Mouse (Mus musculus) megakaryocyte, embryonic 14.5 days (primary cell): ENCODE data around the gene Cd101. TPM values are rescaled to one million over a fixed set of nuclear protein-coding genes. Genes with fewer than 3 reads are reported as not detected.

Source experiments
- H3K27me3 ChIP-seq: replicated peaks from 2 replicates; pipeline ENCODE3; 2012; ENCODE audit warnings: inconsistent platforms
- H3K36me3 ChIP-seq: replicated peaks from 2 replicates; pipeline ENCODE3; 2012; ENCODE audit warnings: low read length, inconsistent platforms, mixed read lengths
- H3K4me1 ChIP-seq: 2 replicates; pipeline ENCODE4 v1.6.1; 2012; ENCODE audit warnings: inconsistent platforms
- H3K4me3 ChIP-seq: replicated peaks from 2 replicates; pipeline ENCODE3; 2012; ENCODE audit warnings: moderate library complexity, mild to moderate bottlenecking, inconsistent platforms
- H3K9me3 ChIP-seq: 2 replicates; pipeline ENCODE4 v1.6.1; 2012; ENCODE audit warnings: inconsistent platforms
- FLI1 ChIP-seq: IDR thresholded peaks from 2 replicates; pipeline ENCODE4 v1.6.1; 2012; ENCODE audit warnings: low read length, inconsistent platforms, mixed read lengths
- GATA1 ChIP-seq: IDR thresholded peaks from 3 replicates; pipeline ENCODE4 v1.6.1; 2012; ENCODE audit warnings: mixed read lengths, low read length, inconsistent platforms, borderline replicate concordance
- polyA plus RNA-seq: library from polyadenylated mRNA; stranded (reverse); fragments of >175 nt; gene quantifications from 2 replicates; pipeline ENCODE4 v1.2.3, GENCODE M21; 2012; ENCODE audit warnings: low replicate concordance; ENCODE audit not compliant: insufficient read depth

Gene Cd101
- polyA plus RNA-seq, 1 experiment = 0.06 TPM

DNA sequence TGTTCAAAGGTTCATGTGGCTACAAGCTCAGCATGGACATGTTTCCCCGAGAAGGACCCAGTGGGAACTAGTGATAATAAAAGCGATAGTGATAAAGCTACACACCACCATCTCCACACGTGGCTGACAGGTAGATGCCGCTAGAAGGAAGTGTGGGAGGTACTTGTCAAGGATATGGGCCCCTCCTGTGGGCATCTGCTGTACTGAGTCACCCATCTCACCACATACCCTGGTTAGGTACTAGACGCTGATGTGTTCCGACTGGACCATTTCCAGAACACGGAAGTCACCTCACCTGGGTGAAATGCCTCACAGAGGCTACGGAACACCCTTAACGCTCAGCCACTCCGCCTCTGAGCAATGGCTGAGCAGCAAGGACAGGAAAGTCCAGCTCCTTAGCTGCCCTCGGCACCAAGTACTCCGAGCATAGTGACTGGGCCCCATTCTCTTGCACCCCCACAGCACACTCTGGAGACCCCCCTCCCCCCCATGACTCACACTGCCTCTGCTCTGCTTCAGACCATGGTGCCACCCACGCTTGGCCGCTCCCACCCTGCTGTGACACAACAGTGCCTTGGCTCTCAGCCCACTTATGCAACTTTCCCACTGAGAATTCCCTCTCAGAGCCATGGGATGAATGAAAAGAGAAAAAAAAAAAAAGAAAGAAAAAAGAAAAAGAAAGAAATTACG, 18.4 kb upstream of the Cd101 start:
- H3K27me3 ChIP-seq = peaks cover 11% of the 10 kb centered on the region
- H3K4me3 ChIP-seq = no peak overlapping the region
- no peaks in the 10 kb centered on the region for H3K4me1 ChIP-seq
- TF ChIP-seq GATA1 = no peak
- TF ChIP-seq FLI1 = no peak
- H3K9me3 ChIP-seq = no peaks in the 10 kb centered on the region; the same call in none of the 2 replicates
- no peaks in the 10 kb centered on the region for H3K36me3 ChIP-seq

DNA sequence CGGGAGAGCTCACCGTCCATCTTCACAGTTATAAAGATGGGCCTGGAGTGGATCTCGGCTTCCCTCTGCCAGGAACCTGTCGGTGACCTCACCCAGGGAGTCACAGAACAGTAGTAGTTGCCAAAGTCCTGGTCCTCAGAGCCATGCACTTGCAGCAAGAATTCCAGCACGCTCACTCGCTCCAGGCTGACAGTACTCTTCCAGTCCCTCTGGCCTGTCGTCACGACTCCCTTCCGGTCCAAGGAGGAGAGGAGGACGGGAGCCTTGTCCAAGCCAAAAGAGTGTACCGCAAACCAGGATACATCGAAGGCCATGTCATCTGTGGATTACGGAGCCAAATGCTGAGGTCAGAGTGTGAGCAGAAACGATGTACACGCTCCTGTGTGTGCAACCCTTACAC, 16.1 kb upstream of the Cd101 start:
- no peaks in the 10 kb centered on the region for H3K4me1 ChIP-seq
- H3K9me3 ChIP-seq = no peaks in the 10 kb centered on the region; the same call in none of the 2 replicates
- TF ChIP-seq FLI1 = no peak
- no peak for TF ChIP-seq GATA1
- H3K36me3 ChIP-seq = no peaks in the 10 kb centered on the region
- peaks cover 10% of the 10 kb centered on the region for H3K27me3 ChIP-seq
- no peak overlapping the region for H3K4me3 ChIP-seq

DNA sequence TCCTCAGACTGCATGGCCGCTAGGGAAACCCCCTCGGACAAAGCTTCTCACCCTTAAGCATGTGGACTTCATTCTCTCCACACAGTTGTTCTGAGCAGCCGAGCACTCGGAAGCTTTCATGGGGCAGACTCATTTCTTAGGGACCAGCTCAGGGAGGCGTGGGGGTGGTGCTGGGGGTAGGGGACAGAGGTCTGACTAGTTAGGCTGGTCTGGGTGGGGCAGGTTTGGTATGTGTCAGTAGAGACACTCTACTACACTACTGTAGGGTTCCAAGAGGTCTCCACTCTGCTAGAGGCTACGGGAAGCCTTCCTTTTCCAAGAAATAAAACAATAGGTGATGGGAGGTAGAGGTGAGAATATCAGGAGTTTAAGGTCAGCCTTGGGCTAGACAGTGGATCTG, 15.3 kb upstream of the Cd101 start:
- Histone ChIP-seq H3K4me3 (no peak overlapping the region), H3K27me3 (peaks cover 8% of the 10 kb centered on the region), H3K4me1 (no peaks in the 10 kb centered on the region), H3K36me3 (no peaks in the 10 kb centered on the region), H3K9me3 (no peaks in the 10 kb centered on the region; the same call in none of the 2 replicates)
- no peak for TF ChIP-seq GATA1
- no peak for TF ChIP-seq FLI1

- TF ChIP-seq FLI1 = no peak
- no peak for TF ChIP-seq GATA1
- Histone ChIP-seq H3K27me3 (peaks cover 10% of the 10 kb centered on the region), H3K9me3 (no peaks in the 10 kb centered on the region; the same call in none of the 2 replicates), H3K4me1 (no peaks in the 10 kb centered on the region), H3K36me3 (no peaks in the 10 kb centered on the region), H3K4me3 (no peak overlapping the region)
Observed at GRCm38 (mm10) chr3:101041997-101042396, 12.6 kb upstream of the Cd101 start.

DNA sequence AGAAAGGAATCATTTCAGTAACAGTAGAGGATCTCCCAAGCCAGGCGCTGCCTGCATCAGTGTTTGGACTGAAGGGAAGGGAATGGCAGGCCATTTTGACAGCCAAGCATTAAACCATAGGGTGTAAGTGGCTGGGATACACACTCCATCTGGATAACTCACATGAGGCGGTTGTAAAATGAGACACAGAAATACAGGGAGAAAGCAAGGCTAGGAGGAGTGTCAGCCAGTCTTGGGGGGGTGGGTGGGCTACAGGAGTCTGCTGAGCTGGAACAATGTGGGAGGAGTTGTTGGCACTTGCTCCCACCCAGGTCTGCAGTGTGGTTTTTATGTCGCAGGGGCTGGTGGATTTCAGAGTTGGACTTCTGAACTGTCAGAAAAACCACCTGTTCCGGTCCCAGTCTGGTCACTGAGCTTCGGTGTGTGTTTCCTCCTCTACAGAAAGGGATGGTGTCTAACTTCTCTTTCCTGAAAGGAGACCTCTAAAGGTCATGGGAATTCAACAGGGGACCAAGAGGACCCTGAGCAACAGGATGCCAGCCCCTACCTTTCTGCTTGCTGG, 8.7 kb upstream of the Cd101 start:
- H3K36me3 ChIP-seq = no peaks in the 10 kb centered on the region
- TF ChIP-seq GATA1 (no peak), FLI1 (no peak)
- no peak overlapping the region for H3K4me3 ChIP-seq
- H3K9me3 ChIP-seq = no peaks in the 10 kb centered on the region; the same call in 1 of the 2 replicates
- peaks cover 13% of the 10 kb centered on the region for H3K27me3 ChIP-seq
- no peaks in the 10 kb centered on the region for H3K4me1 ChIP-seq

DNA sequence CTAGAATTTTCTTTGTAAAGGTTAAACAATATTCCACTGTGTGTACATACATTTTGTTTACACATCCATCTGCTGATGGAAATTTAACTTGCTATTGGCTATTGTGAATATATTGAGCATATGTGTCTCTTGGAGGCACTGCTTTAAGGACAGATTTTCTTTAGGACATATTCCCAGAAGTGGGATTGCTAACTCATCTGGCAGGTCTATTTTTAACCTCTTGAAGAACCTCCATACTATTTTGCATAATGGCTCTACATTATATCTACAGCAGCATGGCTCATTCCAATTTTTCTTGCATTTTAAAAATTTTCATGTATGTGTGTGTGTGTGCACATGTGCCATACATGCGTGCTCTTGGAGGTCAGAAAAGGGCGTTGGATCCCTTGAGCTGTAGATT, 6.6 kb upstream of the Cd101 start:
- Histone ChIP-seq H3K27me3 (peaks cover 11% of the 10 kb centered on the region), H3K4me3 (no peak overlapping the region), H3K9me3 (no peaks in the 10 kb centered on the region), H3K4me1 (no peaks in the 10 kb centered on the region), H3K36me3 (no peaks in the 10 kb centered on the region)
- TF ChIP-seq GATA1 (no peak), FLI1 (no peak)

DNA sequence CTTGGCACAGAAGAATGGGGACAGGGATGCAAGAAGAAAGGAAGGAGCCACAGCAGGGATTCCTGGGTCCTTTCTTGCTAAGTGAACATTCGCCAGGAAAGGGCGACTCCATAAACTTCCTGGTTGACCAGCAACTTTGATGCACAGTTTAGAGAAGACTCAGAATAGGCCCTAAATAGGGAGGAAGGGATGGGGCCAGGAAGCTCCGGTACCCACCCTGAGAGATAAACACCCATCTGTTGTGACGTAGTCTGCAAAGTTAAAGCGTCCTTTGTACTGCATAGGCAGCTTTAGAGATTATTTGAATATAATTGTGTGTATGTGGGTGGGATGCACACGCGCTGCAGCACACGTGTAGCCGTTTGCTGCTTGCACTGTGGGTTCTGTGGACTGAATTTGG, 5.2 kb upstream of the Cd101 start:
- no peak overlapping the region for H3K4me3 ChIP-seq

GRCm38 (mm10) chr3:101033644-101034043, 4.3 kb upstream of the Cd101 start:
- no peak for TF ChIP-seq FLI1
- TF ChIP-seq GATA1 = no peak
- peaks cover 11% of the 10 kb centered on the region for H3K27me3 ChIP-seq
- H3K36me3 ChIP-seq = no peaks in the 10 kb centered on the region
- no peak overlapping the region for H3K4me3 ChIP-seq
- no peaks in the 10 kb centered on the region for H3K4me1 ChIP-seq
- H3K9me3 ChIP-seq = no peaks in the 10 kb centered on the region

More for the DNA sequence above, 5.2 kb upstream of the Cd101 start:
- no peaks in the 10 kb centered on the region for H3K9me3 ChIP-seq
- peaks cover 11% of the 10 kb centered on the region for H3K27me3 ChIP-seq
- H3K4me1 ChIP-seq = no peaks in the 10 kb centered on the region
- TF ChIP-seq FLI1 (no peak), GATA1 (no peak)
- no peaks in the 10 kb centered on the region for H3K36me3 ChIP-seq

GRCm38 (mm10) chr3:101031456-101032142, 2.2 kb upstream of the Cd101 start:
- TF ChIP-seq FLI1 = no peak
- TF ChIP-seq GATA1 = no peak
- H3K4me3 ChIP-seq = no peak overlapping the region
- H3K4me1 ChIP-seq = no peaks in the 10 kb centered on the region
- no peaks in the 10 kb centered on the region for H3K36me3 ChIP-seq
- no peaks in the 10 kb centered on the region for H3K9me3 ChIP-seq
- peaks cover 9% of the 10 kb centered on the region for H3K27me3 ChIP-seq

- Histone ChIP-seq H3K9me3 (no peaks in the 10 kb centered on the region), H3K4me3 (no peak overlapping the region), H3K4me1 (no peaks in the 10 kb centered on the region), H3K36me3 (no peaks in the 10 kb centered on the region), H3K27me3 (peaks cover 7% of the 10 kb centered on the region)
- TF ChIP-seq GATA1 = no peak
- TF ChIP-seq FLI1 = no peak
Observed at GRCm38 (mm10) chr3:101030630-101031029, 1.3 kb upstream of the Cd101 start.
